Mouse (Mus musculus) left cerebral cortex, postnatal 4 days (tissue): ENCODE data around the gene Gm20878. TPM values are rescaled to one million over a fixed set of nuclear protein-coding genes. Genes with fewer than 3 reads are reported as not detected.
"Not testable (repeated sequence)": the region's sequence is repeated elsewhere in the genome, so short reads cannot be mapped to it uniquely, and the experiment has no call there.

ENCODE experiments used
- DNase-seq: peaks from one replicate; pipeline ENCODE4 v3.0.0-alpha.2; 2022
- intact Hi-C: fragments of 180-260 bp; cut with DNase I; formaldehyde crosslinking; loops from one replicate; pipeline ENCODE4 v1.15.1; 2025
- total RNA-seq, 2 experiments: library from RNA; stranded (reverse); gene quantifications; 2 replicates each; pipeline ENCODE4 v1.2.3; 2021

Gm20878 gene
- 10 to 100 TPM; 43.5 to 46.2 TPM for total RNA-seq

GRCm38 (mm10) chr4:41941272-41941671 is at the start of gene Gm20878:
Gene Gm20878 (plus strand): TSS chr4:41941572.
- DNase-seq, intact Hi-C loops: not testable (repeated sequence)

- intact Hi-C loops, DNase-seq: not testable (repeated sequence)
These were observed 38.1 kb upstream of the Gm20878 start, which contains the start of gene Gm21541 for GRCm38 (mm10) chr4:41903310-41903709. Gene Gm21541 (plus strand): TSS chr4:41903610.

- intact Hi-C loops, DNase-seq: not testable (repeated sequence)
These were observed 24.4 kb downstream of the Gm20878 start, which contains the start of gene Fam205a4 for GRCm38 (mm10) chr4:41965758-41966157. Gene Fam205a4 (plus strand): TSS chr4:41966058.

Other genes starting within 250 kb of the Gm20878 start
- 10 to 100 TPM; 60.5 to 61.7 TPM for gene Cntfr, start 244.5 kb upstream of the Gm20878 start, total RNA-seq
- 10 to 100 TPM; 17.8 to 20.7 TPM for gene Il11ra1, start 241.6 kb upstream of the Gm20878 start, total RNA-seq
- gene Rpp25l, start 228.0 kb upstream of the Gm20878 start, total RNA-seq = 10 to 100 TPM; 32.2 to 34.5 TPM
- 100 to 1,000 TPM; 161 to 166 TPM for gene Dctn3, start 218.4 kb upstream of the Gm20878 start, total RNA-seq
- gene Arid3c, start 210.4 kb upstream of the Gm20878 start, total RNA-seq = under 1 TPM; 0.22 to 0.26 TPM
- 10 to 100 TPM; 52.7 to 54.4 TPM for gene Galt, start 186.3 kb upstream of the Gm20878 start, total RNA-seq
- 10 to 100 TPM; 45.7 to 49.7 TPM for gene Sigmar1, start 185.4 kb upstream of the Gm20878 start, total RNA-seq
- gene Ccl27a, start 167.3 kb upstream of the Gm20878 start, total RNA-seq = 100 to 1,000 TPM; 256 to 262 TPM
- gene Gm21541, start 38.0 kb upstream of the Gm20878 start, total RNA-seq = not detected
- gene Fam205a4, start 24.5 kb downstream of the Gm20878 start, total RNA-seq = 1 to 10 TPM; 3.9 to 4.0 TPM
- 1 to 10 TPM; 4.4 to 7.4 TPM for gene Gm21093, start 93.2 kb downstream of the Gm20878 start, total RNA-seq
- not detected for gene Gm3893, start 149.6 kb downstream of the Gm20878 start, total RNA-seq
- gene Gm13304, start 173.2 kb downstream of the Gm20878 start, total RNA-seq = 1 to 10 TPM in 1 of 2 experiments, not detected in 1; 7.7 TPM
- gene Gm13306, start 211.9 kb downstream of the Gm20878 start, total RNA-seq = 10 to 100 TPM; 19.8 to 24.4 TPM
- 1 to 10 TPM in 1 of 2 experiments, under 1 TPM in 1; 0.72 to 1.1 TPM for gene Gm13305, start 227.0 kb downstream of the Gm20878 start, total RNA-seq